12 mouse cellular contexts compared by ENCODE assay signal in the genomic region with DNA sequence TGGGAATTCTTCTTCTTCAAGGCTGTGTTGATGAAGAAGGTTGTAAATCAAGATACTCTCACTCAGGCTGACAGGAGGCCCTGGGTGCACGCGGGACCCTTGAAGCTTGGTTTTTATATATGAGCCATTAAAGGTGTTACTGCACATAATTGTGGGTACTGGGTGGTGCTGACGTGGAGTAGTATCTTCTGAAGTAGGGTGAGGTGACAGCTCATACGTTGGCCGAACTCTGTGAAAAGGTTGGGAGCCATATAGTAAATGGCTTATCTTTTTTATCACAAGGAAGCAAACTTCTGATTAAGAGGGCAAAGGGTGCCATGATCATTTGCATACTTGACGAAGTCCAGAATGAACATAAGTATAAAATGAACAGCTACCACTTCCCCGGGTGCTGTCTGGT. TPM values are rescaled to one million over a fixed set of nuclear protein-coding genes. Genes with fewer than 3 reads are reported as not detected.
A peak's percentile ranks its signal among the peaks of the same experiment; 100 is the strongest.
DNase-seq lines count a peak whose midpoint lies in the region; ATAC-seq lines count a peak whose summit lies in the region.
"Had no signal": no experiment of that assay in that cellular context is flagged by ENCODE, and none has a peak within 500 bp of the region (broad histone marks: within the 10 kb centered on the region; RNA-seq: fewer than 3 reads in every experiment).

No protein-coding gene starts in this region.

- peak overlapping the region; percentile 75 for H3K4me3 ChIP-seq in heart, embryonic 13.5 days
- no peak overlapping the region for H3K4me3 ChIP-seq in limb, embryonic 11.5 days (ENCODE audit: low read depth, low read length)
- no peak overlapping the region for H3K4me3 ChIP-seq in limb, embryonic 10.5 days
- no peak overlapping the region for H3K4me3 ChIP-seq in embryonic facial prominence, embryonic 11.5 days (ENCODE audit: low read depth, low read length)
- H3K4me3 ChIP-seq in limb, embryonic 13.5 days: peak overlapping the region; percentile 81
- H3K4me3 ChIP-seq: erythroblast, embryonic 14.5 days had no signal

- H3K36me3 ChIP-seq in heart, embryonic 13.5 days: 0 out of 2 replicates have a peak, but pooled peaks cover under 1% of the 10 kb centered on the region
- H3K36me3 ChIP-seq in limb, embryonic 11.5 days (ENCODE audit: control insufficient read depth, insufficient read depth, low read length): no peaks in the 10 kb centered on the region
- H3K36me3 ChIP-seq in limb, embryonic 10.5 days: no peaks in the 10 kb centered on the region
- no peaks in the 10 kb centered on the region for H3K36me3 ChIP-seq in embryonic facial prominence, embryonic 11.5 days (replicated peaks; ENCODE audit: control insufficient read depth, insufficient read depth, low read depth, low read length)
- no peaks in the 10 kb centered on the region for H3K36me3 ChIP-seq in limb, embryonic 13.5 days

- H3K27ac ChIP-seq in heart, embryonic 13.5 days (replicated peaks): no peak overlapping the region
- H3K27ac ChIP-seq in limb, embryonic 11.5 days (replicated peaks; ENCODE audit: low read depth, low read length): no peak overlapping the region
- no peak overlapping the region for H3K27ac ChIP-seq in limb, embryonic 10.5 days
- H3K27ac ChIP-seq in embryonic facial prominence, embryonic 11.5 days (replicated peaks; ENCODE audit: low read depth, low read length): no peak overlapping the region
- no peak overlapping the region for H3K27ac ChIP-seq in limb, embryonic 13.5 days

- no peaks in the 10 kb centered on the region for H3K27me3 ChIP-seq in heart, embryonic 13.5 days (replicated peaks)
- no peaks in the 10 kb centered on the region for H3K27me3 ChIP-seq in limb, embryonic 11.5 days (ENCODE audit: control insufficient read depth, insufficient read depth, low read length)
- peaks cover 25% of the 10 kb centered on the region for H3K27me3 ChIP-seq in limb, embryonic 10.5 days (ENCODE audit: low read depth, poor library complexity, severe bottlenecking)
- no peaks in the 10 kb centered on the region for H3K27me3 ChIP-seq in embryonic facial prominence, embryonic 11.5 days (ENCODE audit: control insufficient read depth, insufficient read depth, low read length)
- H3K27me3 ChIP-seq in limb, embryonic 13.5 days: 0 out of 2 replicates have a peak, but pooled peaks cover 5% of the 10 kb centered on the region

- DNase-seq in heart, adult 8-10 months (ENCODE audit: low spot score): no peak
- no peak for DNase-seq in limb, embryonic 11.5 days (ENCODE audit: low spot score)
- DNase-seq in limb, embryonic 10.5 days (ENCODE audit: low spot score): no peak
- DNase-seq in embryonic facial prominence, embryonic 11.5 days (ENCODE audit: low spot score): no peak
- no peak for DNase-seq in thymus, postnatal 10 days (ENCODE audit: low spot score in 2 of 2)
- DNase-seq: adrenal gland, postnatal 10 days; cerebellum, adult 11-12 months had no signal

- peak overlapping the region; percentile 72 for H3K4me2 ChIP-seq in heart, embryonic 13.5 days
- peak overlapping the region; percentile 14; the same call in 1 of the 2 replicates for H3K4me2 ChIP-seq in limb, embryonic 11.5 days (ENCODE audit: low read depth, severe bottlenecking)
- H3K4me2 ChIP-seq in embryonic facial prominence, embryonic 11.5 days (ENCODE audit: low read depth, low read length): 0 out of 2 replicates have a peak overlapping the region, but pooled peaks have one; percentile 2
- H3K4me2 ChIP-seq in limb, embryonic 13.5 days (replicated peaks): peak overlapping the region; percentile 84

- 64% methylated on average over 7 of the region's 7 CpGs for WGBS in heart, embryonic 13.5 days
- 38% methylated on average over 7 of the region's 7 CpGs for WGBS in limb, embryonic 11.5 days
- WGBS in limb, embryonic 10.5 days: 55% methylated on average over 7 of the region's 7 CpGs
- WGBS in embryonic facial prominence, embryonic 11.5 days: 80% methylated on average over 7 of the region's 7 CpGs
- WGBS in limb, embryonic 13.5 days: 46% methylated on average over 7 of the region's 7 CpGs

- H3K9ac ChIP-seq in heart, embryonic 13.5 days: peak overlapping the region; percentile 65
- H3K9ac ChIP-seq in limb, embryonic 11.5 days (ENCODE audit: low read length): no peak overlapping the region
- H3K9ac ChIP-seq in embryonic facial prominence, embryonic 11.5 days (replicated peaks; ENCODE audit: low read length): no peak overlapping the region
- H3K9ac ChIP-seq in limb, embryonic 13.5 days: no peak overlapping the region

- peaks cover 66% of the 10 kb centered on the region for H3K4me1 ChIP-seq in heart, embryonic 13.5 days
- H3K4me1 ChIP-seq in limb, embryonic 11.5 days (ENCODE audit: control insufficient read depth, insufficient read depth, low read length): peaks cover 21% of the 10 kb centered on the region
- peaks cover 75% of the 10 kb centered on the region for H3K4me1 ChIP-seq in limb, embryonic 10.5 days
- no peaks in the 10 kb centered on the region; the same call in 1 of the 2 replicates for H3K4me1 ChIP-seq in embryonic facial prominence, embryonic 11.5 days (ENCODE audit: control insufficient read depth, insufficient read depth, low read length)
- H3K4me1 ChIP-seq in limb, embryonic 13.5 days: peaks cover 60% of the 10 kb centered on the region

- no peak for ATAC-seq in heart, embryonic 13.5 days (ENCODE audit: extremely low read depth, insufficient number of reproducible peaks, low FRiP score, low TSS enrichment)
- ATAC-seq in limb, embryonic 11.5 days (ENCODE audit: insufficient number of reproducible peaks, low FRiP score, low TSS enrichment, low read depth): no peak
- no peak for ATAC-seq in embryonic facial prominence, embryonic 11.5 days (replicated peaks; ENCODE audit: insufficient number of reproducible peaks, low FRiP score, low TSS enrichment, low read depth)
- no peak for ATAC-seq in limb, embryonic 13.5 days (ENCODE audit: low FRiP score, low read depth)
- no peak for ATAC-seq in activated CD4-positive, CD25-positive, alpha-beta regulatory T cell, adult 4 months

- no peaks in the 10 kb centered on the region for H3K9me3 ChIP-seq in heart, embryonic 13.5 days
- no peaks in the 10 kb centered on the region for H3K9me3 ChIP-seq in limb, embryonic 11.5 days (ENCODE audit: control insufficient read depth, low read length)
- H3K9me3 ChIP-seq in limb, embryonic 10.5 days (replicated peaks): no peaks in the 10 kb centered on the region
- H3K9me3 ChIP-seq in embryonic facial prominence, embryonic 11.5 days (replicated peaks; ENCODE audit: control insufficient read depth, low read length): no peaks in the 10 kb centered on the region
- H3K9me3 ChIP-seq in limb, embryonic 13.5 days: no peaks in the 10 kb centered on the region

RNA-seq across cellular contexts. Expression of a gene that starts 3.5 kb away (rescaled TPM):
- 8.5 and 9.7 TPM in 2 replicates for polyA plus RNA-seq in heart, embryonic 13.5 days (2015; fragmentation: Nextera tagmentation; extraction: Ambion mirVana)
- 10 to 100 TPM; 63.1 to 76.8 (median 70.8) TPM for total RNA-seq in heart, adult 8-10 months (2022)
- 3.3 and 3.5 TPM in 2 replicates for polyA plus RNA-seq in limb, embryonic 11.5 days (2014; fragmentation: Nextera tagmentation; extraction: Ambion mirVana)
- 2.8 and 3.0 TPM in 2 replicates for polyA plus RNA-seq in limb, embryonic 10.5 days (2016; fragmentation: Nextera tagmentation; extraction: Ambion mirVana)
- 2.8 and 3.9 TPM in 2 replicates for polyA plus RNA-seq in embryonic facial prominence, embryonic 11.5 days (2014; fragmentation: Nextera tagmentation; extraction: Ambion mirVana)
- 3.9 and 4.2 TPM in 2 replicates for polyA plus RNA-seq in limb, embryonic 13.5 days (2015; fragmentation: Nextera tagmentation; extraction: Ambion mirVana)
- polyA plus RNA-seq in activated CD4-positive, CD25-positive, alpha-beta regulatory T cell, adult 4 months (2017; shearing (Covaris generic)): under 1 TPM in 1 of 2 experiments, not detected in 1; 0.11 TPM
- polyA plus RNA-seq: C2C12; erythroblast, embryonic 14.5 days had no signal

Comparison
In these comparisons a context has a peak if more than half of its experiments do, and no peak if none do; other contexts are left out.
1. H3K4me3 ChIP-seq: peak in heart, embryonic 13.5 days (single experiment) and limb, embryonic 13.5 days (single experiment); none in limb, embryonic 11.5 days (single experiment), limb, embryonic 10.5 days (single experiment) and embryonic facial prominence, embryonic 11.5 days (single experiment).
2. H3K4me2 ChIP-seq: peak in every context shown above with its lines; median percentile 84 in limb, embryonic 13.5 days; 72 in heart, embryonic 13.5 days; 14 in limb, embryonic 11.5 days; 2 in embryonic facial prominence, embryonic 11.5 days.